Mouse (Mus musculus): ENCODE measurements at regions not wholly inside any gene's neighbourhood (a gene's known extent, or its start where the extent isn't known, plus 50 kb on each side); places are given as distances from the start of the nearest gene placed in this dataset.

DNA sequence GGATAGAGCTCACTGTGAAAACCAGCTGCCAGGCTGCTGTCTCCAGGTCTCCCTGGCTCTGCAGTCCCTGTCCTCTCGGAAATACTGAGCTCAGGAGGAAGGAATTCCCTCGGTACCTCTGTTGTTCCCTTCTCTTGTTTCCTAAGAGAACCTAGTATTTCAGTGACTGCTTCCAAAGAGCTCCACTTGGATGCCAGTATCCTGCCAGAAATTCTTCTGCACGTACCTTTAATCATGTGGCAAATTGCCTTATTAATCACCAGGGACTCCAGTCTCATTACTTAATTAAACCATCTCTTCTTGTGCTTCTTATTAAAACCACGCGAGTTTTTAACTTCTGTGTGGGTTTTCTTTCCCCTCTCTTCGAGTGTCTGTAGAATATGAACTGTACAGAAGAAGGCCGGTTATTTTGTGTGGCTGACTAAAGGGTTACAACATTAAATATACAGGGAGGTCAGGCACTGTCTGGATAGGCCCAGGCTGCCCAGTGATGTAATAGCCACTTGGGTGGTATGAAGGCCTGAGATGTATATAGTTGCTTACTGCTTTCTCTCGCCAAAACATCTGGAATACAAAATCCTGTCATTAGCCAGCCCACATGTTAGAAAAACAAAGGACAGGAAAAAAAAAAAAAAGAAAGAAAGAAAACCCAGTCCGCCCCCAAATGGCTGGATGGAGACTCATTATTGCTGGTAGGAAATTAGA lies 183.2 kb downstream of the Gm10260 start:
- TF ChIP-seq POLR2A (IDR thresholded peaks at IDR 0.05; ENCODE audit: low read depth, low read length) (no peak), CTCF (IDR thresholded peaks at IDR 0.05; ENCODE audit: extremely low read depth, insufficient read depth, insufficient read length, insufficient replicate concordance) (no peak)
